Mouse (Mus musculus) liver, adult 2 months (tissue): ENCODE data around the gene Pepd.

Experiments
- CTCF ChIP-seq: fragments of 200-500 bp; IDR thresholded peaks from 2 replicates; pipeline ENCODE4 v1.5.1; 2011; ENCODE audit warnings: low read depth, low read length, control low read depth
- POLR2A ChIP-seq: fragments of 200-500 bp; IDR thresholded peaks from 2 replicates; pipeline ENCODE4 v1.6.1; 2011; ENCODE audit warnings: low read length, control low read depth; ENCODE audit not compliant: insufficient read depth; ENCODE audit errors: extremely low read depth

DNA sequence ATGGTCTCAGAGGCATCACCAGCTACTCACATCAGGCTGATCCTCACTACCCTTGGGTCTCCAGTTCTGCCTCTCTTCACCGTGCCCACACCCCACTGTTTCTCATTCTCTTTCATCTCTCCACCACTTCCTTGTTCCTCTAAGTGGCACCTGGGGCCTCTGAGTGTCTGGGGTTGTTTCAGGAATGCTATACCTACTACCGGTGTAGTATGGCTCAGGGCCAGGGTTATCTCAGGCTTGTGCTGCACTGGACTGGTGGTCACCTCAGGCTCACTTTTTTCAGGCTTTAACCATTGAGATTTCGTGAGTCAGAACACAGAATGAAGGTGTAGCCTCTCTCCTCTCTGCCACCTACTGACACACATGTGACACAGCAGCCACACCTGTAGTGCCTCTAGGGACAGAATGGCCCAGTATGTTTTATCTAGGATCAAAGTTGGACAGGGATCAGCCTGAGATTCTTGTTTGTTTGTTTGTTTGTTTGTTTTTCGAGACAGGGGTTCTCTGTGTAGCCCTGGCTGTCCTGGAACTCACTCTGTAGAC lies 31.5 kb downstream of the Pepd start:
- TF ChIP-seq CTCF (no peak), POLR2A (no peak)
